ENCODE assay signal across 9 mouse cellular contexts in the genomic region with DNA sequence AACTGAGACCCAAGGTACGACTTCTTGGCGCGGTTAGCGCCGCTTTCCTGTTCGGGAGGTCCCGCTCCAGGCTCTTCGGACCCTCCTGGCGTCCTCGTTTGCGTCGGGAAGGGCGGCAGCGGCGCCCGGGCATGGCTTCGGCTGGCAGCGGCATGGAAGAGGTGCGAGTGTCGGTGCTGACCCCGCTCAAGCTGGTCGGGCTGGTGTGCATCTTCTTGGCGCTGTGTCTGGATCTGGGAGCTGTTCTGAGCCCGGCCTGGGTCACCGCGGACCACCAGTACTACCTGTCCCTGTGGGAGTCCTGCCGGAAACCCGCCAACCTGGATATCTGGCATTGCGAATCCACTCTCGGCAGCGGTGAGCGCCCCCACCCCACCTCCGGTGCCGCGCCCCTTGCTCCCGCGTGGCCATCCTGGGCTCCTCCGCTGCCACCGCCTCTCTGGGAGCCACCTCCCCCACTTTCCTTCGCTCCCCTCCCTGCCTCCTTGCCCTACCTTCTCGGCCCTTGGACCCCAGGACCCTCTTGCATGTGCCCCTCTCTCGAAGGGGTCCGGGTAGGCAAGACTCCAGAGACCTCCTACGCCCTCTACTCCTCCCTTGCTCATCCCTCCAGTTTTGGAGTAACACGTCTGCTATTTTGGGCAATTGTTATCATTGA. TPM values are rescaled to one million over a fixed set of nuclear protein-coding genes. Genes with fewer than 3 reads are reported as not detected.
DNase-seq lines count a peak whose midpoint lies in the region; ATAC-seq and TF ChIP-seq lines count a peak whose summit lies in the region.
"Had no signal": no experiment of that assay in that cellular context is flagged by ENCODE, and none has a peak within 500 bp of the region (broad histone marks: within the 10 kb centered on the region; RNA-seq: fewer than 3 reads in every experiment).

No protein-coding gene starts in this region.

- peak; percentile 7 to 14 for DNase-seq in layer of hippocampus, postnatal 36 days
- no peak for DNase-seq in layer of hippocampus, postnatal 10 days (ENCODE audit: low spot score in 2 of 2)
- DNase-seq in heart, postnatal 4 days = peak; percentile 25
- peak; percentile 27 to 38 for DNase-seq in right cerebral cortex, postnatal 10 days (ENCODE audit: low spot score in 2 of 2)
- DNase-seq in yolk sac, embryonic 10.5 days (ENCODE audit: low spot score) = no peak

- H3K4me1 ChIP-seq in bone marrow, adult 2 months (ENCODE audit: control insufficient read depth, insufficient read depth, low read length) = no peaks in the 10 kb centered on the region
- 0 out of 2 replicates have a peak, but pooled peaks cover 4% of the 10 kb centered on the region for H3K4me1 ChIP-seq in forebrain, embryonic 13.5 days
- no peaks in the 10 kb centered on the region; the same call in 1 of the 2 replicates for H3K4me1 ChIP-seq in liver, embryonic 12.5 days

- no peaks in the 10 kb centered on the region for H3K9me3 ChIP-seq in forebrain, embryonic 13.5 days (replicated peaks)
- H3K9me3 ChIP-seq in liver, embryonic 12.5 days (replicated peaks) = no peaks in the 10 kb centered on the region

- peak overlapping the region; percentile 18 for H3K4me3 ChIP-seq in bone marrow, adult 2 months (replicated peaks; ENCODE audit: control insufficient read depth, low read depth, low read length)
- H3K4me3 ChIP-seq in forebrain, embryonic 13.5 days = peak overlapping the region; percentile 57
- peak overlapping the region; percentile 51 for H3K4me3 ChIP-seq in liver, embryonic 12.5 days

- WGBS in bone marrow, adult 2 months = 9% methylated on average over 41 of the region's 45 CpGs
- 12% methylated on average over 40 of the region's 45 CpGs for WGBS in forebrain, embryonic 13.5 days
- 3% methylated on average over 28 of the region's 45 CpGs for WGBS in liver, embryonic 12.5 days (ENCODE audit: insufficient replicate concordance)

- peak; percentile 65 for ATAC-seq in forebrain, embryonic 13.5 days
- no peak; the same call in 1 of the 2 replicates for ATAC-seq in liver, embryonic 12.5 days
- ATAC-seq: Patski had no signal

- H3K36me3 ChIP-seq in forebrain, embryonic 13.5 days (ENCODE audit: poor library complexity, severe bottlenecking) = no peaks in the 10 kb centered on the region
- H3K36me3 ChIP-seq in liver, embryonic 12.5 days = no peaks in the 10 kb centered on the region

- no peak for TF ChIP-seq POLR2A in bone marrow, adult 2 months (IDR thresholded peaks at IDR 0.05; ENCODE audit: borderline replicate concordance, control insufficient read depth, low read depth, low read length)

- no peak for TF ChIP-seq CTCF in bone marrow, adult 2 months (IDR thresholded peaks at IDR 0.05; ENCODE audit: control insufficient read depth, insufficient read depth, low read length)

- no peak overlapping the region for H3K27ac ChIP-seq in bone marrow, adult 2 months (ENCODE audit: control insufficient read depth, insufficient read depth, low read depth, low read length, poor library complexity)
- H3K27ac ChIP-seq in forebrain, embryonic 13.5 days = peak overlapping the region; percentile 75
- 0 out of 2 replicates have a peak overlapping the region, but pooled peaks have one; percentile 36 for H3K27ac ChIP-seq in liver, embryonic 12.5 days

- peak overlapping the region; percentile 75 for H3K9ac ChIP-seq in forebrain, embryonic 13.5 days
- 0 out of 2 replicates have a peak overlapping the region, but pooled peaks have one; percentile 7 for H3K9ac ChIP-seq in liver, embryonic 12.5 days

- H3K27me3 ChIP-seq in forebrain, embryonic 13.5 days = no peaks in the 10 kb centered on the region
- H3K27me3 ChIP-seq in liver, embryonic 12.5 days (replicated peaks) = peaks cover 16% of the 10 kb centered on the region

- H3K4me2 ChIP-seq in forebrain, embryonic 13.5 days = peak overlapping the region; percentile 60
- H3K4me2 ChIP-seq in liver, embryonic 12.5 days = peak overlapping the region; percentile 66

RNA-seq across cellular contexts. Expression of a gene that starts 0.4 kb away (rescaled TPM):
- total RNA-seq in layer of hippocampus, postnatal 36 days (2021) = 100 to 1,000 TPM in 1 of 2 experiments, 10 to 100 TPM in 1; 90.1 to 104 TPM
- total RNA-seq in layer of hippocampus, postnatal 10 days (2021) = 10 to 100 TPM; 71.2 to 76.3 TPM
- polyA plus RNA-seq in bone marrow, adult 2 months (2011; ENCODE audit: insufficient read depth, insufficient read length, low replicate concordance, missing spikeins) = 2.2 TPM in 1 of 2 replicates, not detected in the other
- 15.2 and 17.5 TPM in 2 replicates for polyA plus RNA-seq in forebrain, embryonic 13.5 days (2015; fragmentation: Nextera tagmentation; extraction: Ambion mirVana)
- 10 to 100 TPM; 35.0 to 41.9 TPM for total RNA-seq in heart, postnatal 4 days (2021)
- polyA plus RNA-seq in liver, embryonic 12.5 days (2016; fragmentation: Nextera tagmentation; extraction: Ambion mirVana) = 3.7 and 6.0 TPM in 2 replicates

Comparison
In these comparisons a context has a peak if more than half of its experiments do, and no peak if none do; other contexts are left out.
1. DNase-seq: peak in layer of hippocampus, postnatal 36 days (2 of 2), heart, postnatal 4 days (single experiment) and right cerebral cortex, postnatal 10 days (2 of 2); none in layer of hippocampus, postnatal 10 days (0 of 2) and yolk sac, embryonic 10.5 days (single experiment).
2. Peak in every context shown above with its lines, with median percentiles within 50 percentile points of each other: H3K4me3 ChIP-seq.